Mouse (Mus musculus): ENCODE measurements around the gene Bmi1. TPM values are rescaled to one million over a fixed set of nuclear protein-coding genes. Genes with fewer than 3 reads are reported as not detected.

Gene Bmi1
- polyA plus RNA-seq, 1 experiment from 2014 or later = 49.9 TPM

Other genes with a start within 250 kb of the Bmi1 start
- 182 and 184 TPM in 2 replicates for gene Commd3, start 4.6 kb upstream of the Bmi1 start, polyA plus RNA-seq (2014; fragmentation: Nextera tagmentation; extraction: Ambion mirVana)
- gene Spag6, start 17.0 kb downstream of the Bmi1 start, polyA plus RNA-seq (2014; fragmentation: Nextera tagmentation; extraction: Ambion mirVana) = 0.11 and 0.38 TPM in 2 replicates

Measured in embryonic facial prominence, embryonic 11.5 days (tissue).